Mouse (Mus musculus): Measurements from ENCODE around the gene Tlr9.

The Tlr9 gene

GRCm38 (mm10) chr9:106203990-106204851 is 18.2 kb upstream of the Tlr9 start:
- DNase-seq: no peak

GRCm38 (mm10) chr9:106205713-106206290 is 16.6 kb upstream of the Tlr9 start:
- DNase-seq: no peak

GRCm38 (mm10) chr9:106206515-106206914 is 15.9 kb upstream of the Tlr9 start:
- DNase-seq: no peak

DNA sequence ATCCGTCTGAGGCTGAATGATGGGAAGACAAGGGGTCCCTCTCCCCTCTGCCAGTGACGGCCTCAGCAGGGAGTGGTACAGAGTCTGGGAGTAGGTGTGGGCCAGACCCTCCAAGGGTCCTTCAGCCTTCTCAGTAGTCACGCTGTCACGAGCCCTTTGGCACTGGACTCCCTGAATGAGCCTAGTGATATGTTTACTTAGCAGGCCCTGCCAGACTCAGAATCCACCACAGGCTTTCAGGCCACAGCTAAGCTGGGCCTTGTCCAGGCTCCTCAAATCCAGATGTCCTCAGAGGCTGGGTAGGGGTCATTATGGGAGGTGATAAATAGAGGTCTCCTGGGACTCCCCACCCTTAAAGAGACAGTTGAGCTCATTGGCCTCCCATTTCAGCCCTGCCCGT is 14.2 kb upstream of the Tlr9 start:
- DNase-seq: no peak

- no peak for DNase-seq
Measured at GRCm38 (mm10) chr9:106209954-106210353, 12.4 kb upstream of the Tlr9 start.

DNA sequence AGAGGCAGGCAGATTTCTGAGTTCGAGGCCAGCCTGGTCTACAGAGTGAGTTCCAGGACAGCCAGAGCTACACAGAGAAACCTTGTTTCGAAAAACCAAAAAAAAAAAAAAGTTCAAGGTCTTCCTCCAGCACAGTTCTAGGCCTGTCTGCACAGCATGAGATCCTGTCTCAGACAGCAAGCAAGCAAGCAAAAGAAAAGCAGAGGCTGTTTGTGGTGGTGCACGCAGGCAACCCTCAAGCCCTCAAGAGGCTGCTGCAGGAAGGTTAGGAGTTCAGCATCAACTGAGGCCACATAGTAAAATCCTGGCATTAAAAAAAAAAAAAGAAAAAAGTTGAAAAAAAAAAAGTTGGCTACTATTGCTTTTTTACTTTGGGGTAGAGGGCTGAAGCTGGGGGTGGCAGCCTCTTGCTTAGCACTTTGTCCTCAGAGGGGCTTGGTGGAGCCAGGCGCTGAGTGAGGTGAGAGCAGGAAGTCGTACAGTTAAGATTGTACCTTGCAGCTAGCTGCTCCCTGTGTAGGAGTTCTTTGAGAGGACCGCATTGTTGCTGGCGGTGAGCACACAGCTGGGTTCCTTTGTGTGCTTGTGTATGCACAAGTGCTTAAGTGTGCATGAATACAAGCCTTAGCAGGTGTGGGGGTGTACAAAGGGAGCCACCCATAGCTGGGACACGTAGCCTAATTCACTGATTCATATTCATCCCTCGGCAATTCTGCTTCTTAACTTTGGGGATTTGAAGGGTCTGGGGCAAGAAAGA is 11.4 kb upstream of the Tlr9 start:
- DNase-seq: no peak

DNA sequence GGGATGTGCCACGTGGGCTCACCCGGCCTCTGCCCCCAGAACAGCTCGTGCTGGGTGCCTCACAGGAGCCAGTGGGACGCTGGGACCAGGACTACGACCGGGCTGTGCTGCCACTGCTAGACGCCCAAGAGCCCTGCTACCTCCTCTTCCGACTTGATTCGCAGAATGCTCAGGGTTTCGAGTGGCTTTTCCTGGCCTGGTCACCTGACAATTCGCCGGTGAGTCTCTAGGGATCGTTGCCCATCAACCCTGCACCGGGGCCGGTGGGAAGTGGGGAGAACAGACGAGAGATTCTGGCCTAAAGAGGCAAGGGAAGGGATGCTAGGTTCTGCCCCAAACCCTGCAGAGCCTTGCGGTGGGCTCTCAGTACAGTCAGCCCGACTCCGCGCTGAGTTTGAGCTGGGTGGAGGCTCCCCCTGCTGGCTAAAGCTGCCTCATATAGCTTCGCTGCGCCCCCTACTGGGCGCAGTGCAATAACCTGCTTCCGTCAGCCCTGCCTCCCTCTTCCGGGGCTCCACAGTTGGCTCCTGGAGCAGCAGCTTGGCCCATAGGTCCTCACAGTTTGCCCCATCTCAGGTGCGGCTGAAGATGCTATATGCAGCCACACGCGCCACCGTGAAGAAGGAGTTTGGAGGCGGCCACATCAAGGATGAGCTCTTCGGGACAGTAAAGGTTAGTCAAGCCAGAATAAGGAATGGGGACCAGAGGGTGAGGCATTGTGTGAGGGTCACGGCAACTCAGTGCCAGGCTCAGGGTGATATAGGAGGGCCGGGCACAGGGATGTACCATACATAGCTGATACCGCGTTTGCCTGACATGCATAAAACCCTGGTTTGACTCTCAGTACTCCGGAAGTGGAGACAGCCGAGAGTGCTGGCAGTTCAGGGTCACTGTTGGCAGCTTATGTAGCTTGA is 10.5 kb upstream of the Tlr9 start:
- DNase-seq: peak; percentile 80

GRCm38 (mm10) chr9:106212594-106212981 is 9.8 kb upstream of the Tlr9 start:
- no peak for DNase-seq

GRCm38 (mm10) chr9:106215341-106216125 is 6.9 kb upstream of the Tlr9 start:
- no peak for DNase-seq

GRCm38 (mm10) chr9:106216971-106217370 is 5.4 kb upstream of the Tlr9 start:
- no peak for DNase-seq

GRCm38 (mm10) chr9:106220894-106221523 is 1.4 kb upstream of the Tlr9 start:
- DNase-seq: no peak

DNA sequence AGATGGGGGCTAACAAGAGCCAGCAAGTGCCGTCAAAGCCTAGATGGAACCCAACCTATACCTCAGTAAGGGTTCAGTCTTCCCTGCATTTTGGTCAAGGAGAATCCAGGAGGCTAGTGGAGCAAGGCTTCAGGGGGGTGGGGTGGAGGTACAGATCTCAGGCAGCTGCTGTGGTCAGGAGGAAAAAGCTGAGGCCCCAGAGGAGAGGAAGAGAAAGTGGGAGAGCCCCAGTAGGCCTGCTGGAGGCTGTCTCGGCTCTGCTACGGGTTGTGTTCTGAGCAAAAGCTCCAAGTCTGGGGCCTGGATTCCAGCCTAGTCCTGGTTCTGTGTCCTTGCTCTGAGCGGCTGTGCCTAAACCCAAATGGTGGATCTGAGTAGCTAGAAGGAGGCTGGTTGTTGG is 596 bp downstream of the Tlr9 start:
- DNase-seq: no peak

GRCm38 (mm10) chr9:106225469-106226150 is 3.2 kb downstream of the Tlr9 start:
- DNase-seq: no peak

GRCm38 (mm10) chr9:106226151-106226682 is 3.8 kb downstream of the Tlr9 start:
- no peak for DNase-seq

DNA sequence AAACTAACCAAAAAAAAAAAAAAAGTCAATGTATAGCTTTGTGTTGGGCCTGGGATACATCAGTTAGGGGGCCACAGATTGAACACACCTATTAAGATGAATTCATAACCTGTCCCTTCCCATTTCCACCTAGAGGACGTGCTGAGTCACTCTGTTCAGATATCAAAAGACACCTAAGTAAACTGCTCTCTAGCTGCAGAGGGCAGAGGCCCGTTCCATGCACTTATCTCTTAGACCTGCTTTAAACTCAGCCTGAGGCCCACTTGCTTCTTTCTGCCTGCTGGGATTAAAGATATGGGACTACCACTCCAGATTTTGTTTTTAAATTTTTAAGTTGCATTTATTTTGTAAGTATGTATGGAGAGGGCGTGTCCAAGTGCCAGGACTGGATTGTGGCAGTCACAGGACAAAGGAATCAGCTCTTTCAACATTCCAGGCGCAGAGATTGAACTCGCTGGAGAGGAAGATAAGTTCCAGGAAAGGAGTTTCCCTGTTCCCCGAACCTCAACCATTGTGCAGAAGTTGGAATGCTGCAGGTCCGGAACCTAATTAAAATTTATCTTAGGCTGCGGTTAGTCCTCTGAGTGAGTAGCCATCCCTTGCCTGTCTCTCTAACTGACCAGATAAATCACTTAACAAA is 5.5 kb downstream of the Tlr9 start:
- DNase-seq: no peak

DNA sequence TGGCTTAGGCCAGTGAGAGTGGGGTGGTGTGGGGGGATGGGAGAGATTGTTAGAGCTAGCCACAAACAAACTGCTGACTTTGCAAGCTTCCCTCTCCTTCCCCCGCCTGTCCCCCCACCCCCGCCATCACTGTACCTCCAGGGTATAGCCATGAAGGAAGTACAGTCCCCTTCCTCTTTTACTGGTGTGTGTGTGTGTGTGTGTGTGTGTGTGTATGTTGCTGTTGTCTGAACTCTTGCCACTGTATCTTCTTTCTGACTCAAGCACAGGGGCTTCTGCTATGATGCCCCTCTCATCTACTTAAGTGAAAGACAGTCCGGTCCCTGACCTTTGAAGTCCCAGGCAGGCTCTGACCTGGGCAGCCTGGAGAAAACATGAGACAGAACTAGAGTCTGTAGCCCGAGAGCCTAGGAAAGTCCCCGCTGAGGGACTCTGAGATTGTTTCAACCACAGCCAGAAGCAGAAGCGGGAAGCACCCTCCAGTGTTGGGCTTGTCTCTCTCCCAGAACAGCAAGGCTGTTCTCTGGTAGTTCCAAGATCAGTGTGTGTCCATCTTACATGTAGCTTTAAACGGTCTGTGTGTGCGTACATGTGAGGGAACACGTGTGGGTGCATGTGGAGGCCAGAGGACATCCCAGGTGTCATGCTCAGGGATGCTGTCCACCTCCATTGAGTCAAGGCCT is 7.8 kb downstream of the Tlr9 start:
- DNase-seq: no peak

- DNase-seq: no peak
Measured at GRCm38 (mm10) chr9:106230734-106231106, 8.3 kb downstream of the Tlr9 start.

- DNase-seq: no peak
Measured at GRCm38 (mm10) chr9:106231220-106231619, 8.8 kb downstream of the Tlr9 start.

DNA sequence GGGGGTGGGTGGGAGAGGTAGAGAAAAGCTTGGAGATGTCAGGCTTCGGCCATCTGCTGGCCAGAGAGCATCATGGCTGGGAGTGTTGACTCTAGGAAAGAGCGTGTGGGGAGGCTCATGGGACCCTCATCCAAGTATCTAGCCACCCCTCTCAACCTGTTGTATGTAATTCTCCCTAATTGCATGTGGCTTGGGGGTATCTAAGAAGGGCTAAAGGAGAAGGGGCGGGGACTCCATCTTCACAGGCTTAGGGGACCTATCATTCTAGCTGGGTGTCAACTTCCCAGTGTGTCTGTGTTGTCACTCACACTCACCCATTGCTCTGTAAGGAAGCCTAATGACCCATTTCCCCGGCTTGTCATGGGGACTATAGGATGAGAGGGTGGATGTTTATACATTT is 9.4 kb downstream of the Tlr9 start:
- no peak for DNase-seq
